Mouse (Mus musculus): ENCODE measurements around the gene Olfr90.

- TF ChIP-seq CTCF (IDR thresholded peaks at IDR 0.05; ENCODE audit: control insufficient read depth, insufficient read depth, insufficient replicate concordance, low read depth, low read length) (no peak), POLR2A (IDR thresholded peaks at IDR 0.05; ENCODE audit: control insufficient read depth, low read depth, low read length) (no peak)
These were observed 40.3 kb downstream of the Olfr90 start for GRCm38 (mm10) chr17:37047981-37048380.

Data from testis, adult 2 months (tissue).